Comparison of ENCODE assay signal across 12 mouse cellular contexts in genomic region chr7:127343351-127344019, GRCm38 (mm10). TPM values are rescaled to one million over a fixed set of nuclear protein-coding genes. Genes with fewer than 3 reads are reported as not detected.
A peak's percentile ranks its signal among the peaks of the same experiment; 100 is the strongest.
DNase-seq lines count a peak whose midpoint lies in the region; ATAC-seq and TF ChIP-seq lines count a peak whose summit lies in the region.
"Had no signal": no experiment of that assay in that cellular context is flagged by ENCODE, and none has a peak within 500 bp of the region (broad histone marks: within the 10 kb centered on the region; RNA-seq: fewer than 3 reads in every experiment).

No protein-coding gene starts in this region.

- 94% methylated on average over 38 of the region's 38 CpGs for WGBS in hindbrain, embryonic 10.5 days
- WGBS in hindbrain, embryonic 16.5 days, result 93% methylated on average over 38 of the region's 38 CpGs
- 91% methylated on average over 38 of the region's 38 CpGs for WGBS in intestine, embryonic 15.5 days
- 96% methylated on average over 38 of the region's 38 CpGs for whole genome bisulfite sequencing in thymus, adult 2 months

- H3K27me3 ChIP-seq in hindbrain, embryonic 10.5 days (ENCODE audit: insufficient read depth, poor library complexity, severe bottlenecking), result no peaks in the 10 kb centered on the region; the same call in 1 of the 2 replicates
- H3K27me3 ChIP-seq in hindbrain, embryonic 16.5 days (replicated peaks; ENCODE audit: control insufficient read depth, insufficient read depth, low read length), result no peaks in the 10 kb centered on the region
- H3K27me3 ChIP-seq in megakaryocyte, embryonic 14.5 days (replicated peaks), result peaks cover 3% of the 10 kb centered on the region
- H3K27me3 ChIP-seq in intestine, embryonic 15.5 days (replicated peaks), result no peaks in the 10 kb centered on the region
- H3K27me3 ChIP-seq in thymus, adult 2 months (ENCODE audit: control insufficient read depth, insufficient read depth, low read length), result no peaks in the 10 kb centered on the region

- DNase-seq in cerebellum, adult 11 months, result peak; percentile 27
- no peak for DNase-seq in hindbrain, embryonic 10.5 days (ENCODE audit: low spot score)
- no peak for DNase-seq in thymus, adult 2 months
- DNase-seq: liver, postnatal 0 days; right cerebral cortex, adult 18-20 months; thymus, postnatal 36 days had no signal

- H3K9ac ChIP-seq in hindbrain, embryonic 16.5 days (ENCODE audit: low read depth, low read length), result no peak overlapping the region
- no peak overlapping the region for H3K9ac ChIP-seq in intestine, embryonic 15.5 days

- no peak overlapping the region for H3K4me2 ChIP-seq in hindbrain, embryonic 16.5 days (ENCODE audit: low read length)
- H3K4me2 ChIP-seq in intestine, embryonic 15.5 days (replicated peaks), result peak overlapping the region; percentile 18; the same call in 1 of the 2 replicates

- H3K4me1 ChIP-seq in hindbrain, embryonic 10.5 days (replicated peaks), result peaks cover 39% of the 10 kb centered on the region
- H3K4me1 ChIP-seq in hindbrain, embryonic 16.5 days (ENCODE audit: control insufficient read depth, insufficient read depth, low read depth, low read length), result peaks cover 20% of the 10 kb centered on the region
- peaks cover 41% of the 10 kb centered on the region for H3K4me1 ChIP-seq in megakaryocyte, embryonic 14.5 days
- H3K4me1 ChIP-seq in intestine, embryonic 15.5 days (replicated peaks), result peaks cover 22% of the 10 kb centered on the region
- peaks cover 5% of the 10 kb centered on the region; the same call in 1 of the 2 replicates for H3K4me1 ChIP-seq in thymus, adult 2 months (replicated peaks; ENCODE audit: control insufficient read depth, insufficient read depth, low read length)

- no peak overlapping the region for H3K27ac ChIP-seq in hindbrain, embryonic 10.5 days
- H3K27ac ChIP-seq in hindbrain, embryonic 16.5 days (ENCODE audit: low read depth, low read length), result no peak overlapping the region
- 0 out of 2 replicates have a peak overlapping the region, but pooled peaks have one; percentile 11 for H3K27ac ChIP-seq in intestine, embryonic 15.5 days
- no peak overlapping the region for H3K27ac ChIP-seq in thymus, adult 2 months (ENCODE audit: control insufficient read depth, insufficient read depth, low read length)
- H3K27ac ChIP-seq: left cerebral cortex, adult 2 months had no signal

- no peak for TF ChIP-seq POLR2A in thymus, adult 2 months (IDR thresholded peaks at IDR 0.05; ENCODE audit: control insufficient read depth, extremely low read depth, insufficient read depth, low read length, poor library complexity)

- peak overlapping the region; percentile 93; the same call in 1 of the 2 replicates for H3K4me3 ChIP-seq in hindbrain, embryonic 10.5 days
- no peak overlapping the region for H3K4me3 ChIP-seq in hindbrain, embryonic 16.5 days (ENCODE audit: low read length)
- peak overlapping the region; percentile 14 for H3K4me3 ChIP-seq in megakaryocyte, embryonic 14.5 days (replicated peaks)
- H3K4me3 ChIP-seq in intestine, embryonic 15.5 days (replicated peaks), result no peak overlapping the region
- no peak overlapping the region for H3K4me3 ChIP-seq in thymus, adult 2 months (ENCODE audit: control insufficient read depth, insufficient read depth, low read length)
- H3K4me3 ChIP-seq: left cerebral cortex, adult 2 months had no signal

- H3K36me3 ChIP-seq in hindbrain, embryonic 10.5 days, result peaks cover 39% of the 10 kb centered on the region
- H3K36me3 ChIP-seq in hindbrain, embryonic 16.5 days (ENCODE audit: control insufficient read depth, insufficient read depth, low read length), result peaks cover 11% of the 10 kb centered on the region
- H3K36me3 ChIP-seq in megakaryocyte, embryonic 14.5 days (replicated peaks; ENCODE audit: low read length), result peaks cover 28% of the 10 kb centered on the region
- peaks cover 18% of the 10 kb centered on the region for H3K36me3 ChIP-seq in intestine, embryonic 15.5 days
- no peaks in the 10 kb centered on the region for H3K36me3 ChIP-seq in thymus, adult 2 months (ENCODE audit: control insufficient read depth, insufficient read depth, low read length)

- no peak for TF ChIP-seq CTCF in thymus, adult 2 months (IDR thresholded peaks at IDR 0.05; ENCODE audit: borderline replicate concordance, control insufficient read depth, extremely low read depth, insufficient read depth, low read length, poor library complexity)

- no peaks in the 10 kb centered on the region for H3K9me3 ChIP-seq in hindbrain, embryonic 10.5 days
- no peaks in the 10 kb centered on the region for H3K9me3 ChIP-seq in hindbrain, embryonic 16.5 days (ENCODE audit: control insufficient read depth, low read length)
- H3K9me3 ChIP-seq in megakaryocyte, embryonic 14.5 days, result no peaks in the 10 kb centered on the region
- no peaks in the 10 kb centered on the region for H3K9me3 ChIP-seq in intestine, embryonic 15.5 days

- ATAC-seq in cerebellum, adult (ENCODE audit: insufficient number of reproducible peaks, low FRiP score, low TSS enrichment), result no peak
- no peak for ATAC-seq in hindbrain, embryonic 16.5 days
- no peak for ATAC-seq in megakaryocyte, adult 5-6 weeks (ENCODE audit: poor library complexity, severe bottlenecking)
- ATAC-seq in intestine, embryonic 15.5 days, result no peak
- ATAC-seq: liver, postnatal 0 days had no signal

RNA-seq across cellular contexts. Expression of gene Zfp768, which starts 1.9 kb away (rescaled TPM):
- 18.8 and 20.4 TPM in 2 replicates for polyA plus RNA-seq in hindbrain, embryonic 10.5 days (2016; fragmentation: Nextera tagmentation; extraction: Ambion mirVana)
- 16.3 and 17.4 TPM in 2 replicates for polyA plus RNA-seq in hindbrain, embryonic 16.5 days (2015; fragmentation: Nextera tagmentation; extraction: Ambion mirVana)
- polyA plus RNA-seq in megakaryocyte, embryonic 14.5 days (2012; ENCODE audit: insufficient read depth, low replicate concordance), result 21.5 and 31.6 TPM in 2 replicates
- 2.0 and 2.4 TPM in 2 replicates for total RNA-seq in megakaryocyte, adult 5-6 weeks (2015)
- total RNA-seq in megakaryocyte, adult 5-6 weeks (2017), result 3.9 and 4.6 TPM in 2 replicates
- 18.9 and 19.9 TPM in 2 replicates for polyA plus RNA-seq in intestine, embryonic 15.5 days (2015; fragmentation: Nextera tagmentation; extraction: Ambion mirVana)
- 8.6 and 11.1 TPM in 2 replicates for polyA plus RNA-seq in thymus, adult 2 months (2012; rRNA removed)

RNA-seq across cellular contexts. Expression of gene Zfp747, which starts 32.4 kb away (rescaled TPM):
- 7.9 and 9.5 TPM in 2 replicates for polyA plus RNA-seq in hindbrain, embryonic 10.5 days (2016; fragmentation: Nextera tagmentation; extraction: Ambion mirVana)
- 8.7 and 9.3 TPM in 2 replicates for polyA plus RNA-seq in hindbrain, embryonic 16.5 days (2015; fragmentation: Nextera tagmentation; extraction: Ambion mirVana)
- 0.73 TPM in 1 of 2 replicates, not detected in the other for polyA plus RNA-seq in megakaryocyte, embryonic 14.5 days (2012; ENCODE audit: insufficient read depth, low replicate concordance)
- 3.2 and 6.1 TPM in 2 replicates for total RNA-seq in megakaryocyte, adult 5-6 weeks (2015)
- total RNA-seq in megakaryocyte, adult 5-6 weeks (2017), result 7.6 and 17.8 TPM in 2 replicates
- polyA plus RNA-seq in intestine, embryonic 15.5 days (2015; fragmentation: Nextera tagmentation; extraction: Ambion mirVana), result 10.5 and 11.5 TPM in 2 replicates
- 14.4 and 15.2 TPM in 2 replicates for polyA plus RNA-seq in thymus, adult 2 months (2012; rRNA removed)

RNA-seq across cellular contexts. Expression of gene 9130019O22Rik, which starts 43.5 kb away (rescaled TPM):
- polyA plus RNA-seq in hindbrain, embryonic 10.5 days (2016; fragmentation: Nextera tagmentation; extraction: Ambion mirVana), result 5.3 and 6.2 TPM in 2 replicates
- 3.9 and 4.5 TPM in 2 replicates for polyA plus RNA-seq in hindbrain, embryonic 16.5 days (2015; fragmentation: Nextera tagmentation; extraction: Ambion mirVana)
- polyA plus RNA-seq in megakaryocyte, embryonic 14.5 days (2012; ENCODE audit: insufficient read depth, low replicate concordance), result 0.07 and 1.7 TPM in 2 replicates
- 1.8 TPM in 2 replicates for total RNA-seq in megakaryocyte, adult 5-6 weeks (2015)
- 5.0 TPM in 2 replicates for total RNA-seq in megakaryocyte, adult 5-6 weeks (2017)
- polyA plus RNA-seq in intestine, embryonic 15.5 days (2015; fragmentation: Nextera tagmentation; extraction: Ambion mirVana), result 6.3 TPM in 2 replicates
- polyA plus RNA-seq in thymus, adult 2 months (2012; rRNA removed), result 5.9 and 6.4 TPM in 2 replicates

RNA-seq across cellular contexts. Expression of gene Itgal, which starts 47.4 kb away (rescaled TPM):
- polyA plus RNA-seq in hindbrain, embryonic 10.5 days (2016; fragmentation: Nextera tagmentation; extraction: Ambion mirVana), result 0.68 and 0.98 TPM in 2 replicates
- polyA plus RNA-seq in hindbrain, embryonic 16.5 days (2015; fragmentation: Nextera tagmentation; extraction: Ambion mirVana), result 0.26 and 0.44 TPM in 2 replicates
- 11.2 and 21.5 TPM in 2 replicates for polyA plus RNA-seq in megakaryocyte, embryonic 14.5 days (2012; ENCODE audit: insufficient read depth, low replicate concordance)
- 117 and 130 TPM in 2 replicates for total RNA-seq in megakaryocyte, adult 5-6 weeks (2015)
- total RNA-seq in megakaryocyte, adult 5-6 weeks (2017), result 59.4 and 72.4 TPM in 2 replicates
- 2.0 and 2.5 TPM in 2 replicates for polyA plus RNA-seq in intestine, embryonic 15.5 days (2015; fragmentation: Nextera tagmentation; extraction: Ambion mirVana)
- 353 and 356 TPM in 2 replicates for polyA plus RNA-seq in thymus, adult 2 months (2012; rRNA removed)

RNA-seq across cellular contexts. Expression of gene E430018J23Rik, which starts 49.9 kb away (rescaled TPM):
- 5.4 and 6.7 TPM in 2 replicates for polyA plus RNA-seq in hindbrain, embryonic 10.5 days (2016; fragmentation: Nextera tagmentation; extraction: Ambion mirVana)
- polyA plus RNA-seq in hindbrain, embryonic 16.5 days (2015; fragmentation: Nextera tagmentation; extraction: Ambion mirVana), result 4.6 and 5.4 TPM in 2 replicates
- 5.5 TPM in 1 of 2 replicates, not detected in the other for polyA plus RNA-seq in megakaryocyte, embryonic 14.5 days (2012; ENCODE audit: insufficient read depth, low replicate concordance)
- total RNA-seq in megakaryocyte, adult 5-6 weeks (2015), result 0.36 and 0.40 TPM in 2 replicates
- total RNA-seq in megakaryocyte, adult 5-6 weeks (2017), result 1.7 and 2.8 TPM in 2 replicates
- 8.0 and 9.3 TPM in 2 replicates for polyA plus RNA-seq in intestine, embryonic 15.5 days (2015; fragmentation: Nextera tagmentation; extraction: Ambion mirVana)
- polyA plus RNA-seq in thymus, adult 2 months (2012; rRNA removed), result 8.4 and 10.2 TPM in 2 replicates

Comparison
In these comparisons a context has a peak if more than half of its experiments do, and no peak if none do; other contexts are left out.
1. H3K4me3 ChIP-seq: peak in hindbrain, embryonic 10.5 days (single experiment) and megakaryocyte, embryonic 14.5 days (single experiment); none in hindbrain, embryonic 16.5 days (single experiment), intestine, embryonic 15.5 days (single experiment) and thymus, adult 2 months (single experiment).